Mouse (Mus musculus) ovary, adult 18-20 months (tissue): ENCODE measurements around the gene Ankrd33b.

ENCODE experiments used
- DNase-seq: peaks from one replicate; pipeline ENCODE4 v3.0.0; 2022; ENCODE audit warnings: low spot score, mixed read lengths

Ankrd33b gene

DNA sequence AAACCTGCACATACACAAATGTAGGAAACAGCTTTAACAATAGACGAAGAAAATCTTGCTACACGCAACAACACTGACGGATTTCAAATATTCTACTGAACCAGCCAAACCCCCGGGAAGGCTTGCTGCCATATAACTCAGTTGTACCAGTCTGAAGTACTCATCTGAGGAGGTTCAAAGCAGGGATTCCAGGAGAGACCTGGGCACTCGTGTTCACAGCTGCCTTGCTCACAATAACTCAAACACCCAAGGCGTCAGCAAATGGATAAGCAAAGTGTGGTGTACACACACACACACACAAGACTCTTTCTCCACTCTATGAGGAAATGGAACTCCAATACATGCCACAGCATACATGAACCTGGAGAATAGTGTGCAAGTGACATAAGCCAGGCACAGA is 29.5 kb downstream of the Ankrd33b start:
- DNase-seq, result no peak

GRCm38 (mm10) chr15:31337192-31337741 is 30.3 kb downstream of the Ankrd33b start:
- DNase-seq, result no peak

DNA sequence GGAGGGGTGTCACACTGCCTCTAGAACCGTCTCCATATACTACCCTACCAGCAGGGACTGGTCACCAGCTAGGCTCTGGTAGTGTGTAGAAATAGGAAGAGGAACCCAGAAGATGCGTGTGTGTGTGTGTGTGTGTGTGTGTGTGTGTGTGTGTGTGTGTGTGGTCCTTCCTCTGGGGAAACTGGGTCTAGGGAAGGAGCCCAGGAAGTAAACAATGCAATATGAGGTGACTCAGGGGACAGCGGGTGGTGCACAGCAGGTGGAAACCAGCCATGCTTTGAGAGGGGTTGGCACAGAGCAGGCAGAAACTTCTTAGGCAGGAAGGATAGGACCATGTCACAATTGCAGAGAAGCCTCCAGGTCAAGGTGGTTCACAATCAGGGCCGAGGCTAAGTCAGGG is 30.8 kb downstream of the Ankrd33b start:
- DNase-seq, result no peak

GRCm38 (mm10) chr15:31334829-31335228 is 32.7 kb downstream of the Ankrd33b start:
- no peak for DNase-seq

GRCm38 (mm10) chr15:31332541-31333163 is 34.9 kb downstream of the Ankrd33b start:
- DNase-seq, result no peak

GRCm38 (mm10) chr15:31331742-31332141 is 35.8 kb downstream of the Ankrd33b start:
- no peak for DNase-seq

GRCm38 (mm10) chr15:31328082-31328614 is 39.4 kb downstream of the Ankrd33b start:
- no peak for DNase-seq

GRCm38 (mm10) chr15:31325660-31326354 is 41.7 kb downstream of the Ankrd33b start:
- DNase-seq, result no peak

DNA sequence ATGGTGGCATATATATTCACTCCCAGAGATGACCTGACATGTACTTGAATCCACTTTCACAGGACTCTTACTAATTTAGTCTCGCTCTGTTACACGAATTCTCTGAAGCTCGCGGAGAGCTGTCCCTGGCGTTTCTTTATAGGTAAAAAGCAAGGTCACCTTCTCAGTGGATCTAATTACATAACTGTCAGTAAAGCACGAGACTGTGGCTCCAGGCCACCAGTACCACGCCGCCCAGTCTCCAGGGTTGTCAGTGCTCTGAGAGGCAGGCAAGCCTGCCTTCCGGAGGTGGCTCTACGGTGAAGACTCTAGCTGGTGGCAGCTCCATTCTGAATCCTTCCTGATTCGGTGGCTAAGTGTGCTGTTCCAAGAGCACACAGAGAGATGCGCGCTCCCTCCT is 43.0 kb downstream of the Ankrd33b start:
- no peak for DNase-seq

DNA sequence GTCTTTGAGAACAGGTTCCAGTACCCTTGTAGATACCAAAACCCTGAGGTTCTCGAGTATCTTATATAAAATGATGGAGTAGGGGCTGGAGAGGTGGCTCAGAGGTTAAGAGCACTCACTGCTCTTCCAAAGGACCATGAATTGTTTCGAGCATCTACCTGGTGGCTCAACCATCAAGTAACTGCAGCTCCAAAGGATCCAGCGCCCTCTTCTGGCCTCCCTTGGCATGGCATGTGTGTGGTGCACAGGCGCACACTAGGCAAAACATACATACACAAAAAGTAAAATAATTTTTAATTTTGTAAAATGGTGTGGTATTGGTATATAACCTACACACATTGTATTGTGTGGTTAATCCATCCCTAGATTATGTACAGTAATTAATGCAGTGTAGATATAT is 43.8 kb downstream of the Ankrd33b start:
- no peak for DNase-seq

DNA sequence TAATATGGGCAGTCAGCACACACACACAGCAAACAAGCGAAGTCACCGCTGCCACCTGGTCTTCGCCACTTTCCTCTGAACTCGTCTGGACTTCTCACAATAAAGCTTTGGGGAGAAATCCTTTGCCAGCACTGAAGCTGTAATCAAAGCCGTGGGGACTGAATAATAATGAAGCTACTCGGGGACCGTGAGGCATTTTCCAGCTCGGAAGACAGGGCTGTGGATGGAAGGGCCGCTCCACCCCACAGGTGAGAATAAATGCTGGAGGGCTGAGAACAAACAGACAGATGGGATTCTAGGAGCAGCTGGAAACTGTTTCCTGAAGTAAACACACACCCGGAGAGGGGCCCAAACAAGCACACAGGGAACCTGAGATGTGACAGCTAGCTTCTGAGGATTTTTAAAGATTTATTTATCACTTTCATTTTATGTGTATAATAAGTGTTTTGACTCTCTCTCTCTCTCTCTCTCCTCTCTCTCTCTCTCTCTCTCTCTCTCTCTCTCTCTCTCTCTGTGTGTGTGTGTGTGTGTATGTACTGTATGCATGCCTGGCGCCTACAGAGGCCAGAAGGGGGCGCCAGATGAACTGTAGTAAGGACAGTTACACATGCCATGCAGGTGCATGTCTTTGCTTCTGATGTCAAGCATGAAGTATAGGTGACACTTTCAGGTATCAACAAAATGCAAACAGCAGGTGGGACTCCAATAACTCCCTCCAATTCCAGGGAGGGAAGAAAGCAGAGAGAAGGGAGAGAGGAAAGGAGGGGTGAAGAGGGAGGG is 46.7 kb downstream of the Ankrd33b start:
- DNase-seq, result no peak

DNA sequence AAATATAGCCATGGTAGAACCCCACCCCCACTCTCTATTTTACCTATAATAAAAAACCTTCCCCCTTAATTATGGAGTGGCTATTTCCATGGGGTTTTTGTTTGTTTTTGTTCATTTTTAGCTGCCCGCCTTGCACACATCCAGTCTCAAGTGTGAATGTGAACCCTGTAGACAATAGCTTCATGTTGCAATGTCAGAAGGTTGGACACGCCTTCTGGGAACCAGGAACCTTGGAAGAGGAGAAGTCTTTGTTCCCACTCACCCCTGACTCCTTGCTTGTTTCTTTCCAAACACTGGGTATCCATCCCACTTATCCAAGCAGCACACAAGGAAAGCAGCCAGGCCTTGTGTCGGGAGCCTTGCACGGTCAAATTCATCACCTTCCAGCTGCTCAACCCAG is 48.5 kb downstream of the Ankrd33b start:
- DNase-seq, result no peak

DNA sequence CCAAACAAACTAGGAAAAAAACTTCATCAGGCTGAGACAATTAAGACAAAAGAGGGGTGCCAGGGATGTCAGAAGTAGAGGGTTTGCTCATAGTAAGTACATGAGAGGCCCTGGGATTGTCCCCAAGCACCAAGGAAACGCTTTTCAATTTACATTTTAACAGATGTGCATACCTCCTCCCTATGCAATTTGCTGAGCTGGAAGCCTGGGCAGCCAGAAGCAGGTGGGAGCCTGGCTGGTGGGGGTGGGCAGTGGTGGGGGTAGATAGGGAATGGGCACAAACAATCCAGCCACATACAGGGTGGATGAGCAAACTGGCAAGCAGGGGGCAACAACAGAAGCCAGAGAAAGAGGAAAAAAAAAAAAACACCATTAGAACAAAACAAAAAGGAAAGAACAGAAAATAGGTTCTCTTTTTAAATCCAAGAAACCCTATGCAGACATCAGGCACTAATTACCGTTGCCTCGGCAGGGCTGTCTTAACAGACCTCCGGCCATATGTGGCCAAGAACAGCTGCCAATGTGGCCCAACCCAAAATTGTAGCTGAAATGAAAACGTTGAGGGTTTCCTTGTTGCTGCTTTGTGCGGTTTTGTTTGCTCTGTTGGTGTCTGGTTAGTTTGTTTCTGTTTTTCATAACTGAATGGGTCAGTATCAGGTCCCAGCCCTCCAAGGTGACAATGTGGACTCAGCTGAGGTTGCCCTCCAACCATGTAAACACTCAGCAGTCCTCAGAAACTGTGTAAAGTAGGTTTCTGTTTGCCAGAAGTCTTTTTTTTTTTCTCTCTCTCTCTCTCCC is 49.2 kb downstream of the Ankrd33b start:
- no peak for DNase-seq

- no peak for DNase-seq
Measured at GRCm38 (mm10) chr15:31317056-31317805, 50.3 kb downstream of the Ankrd33b start.

GRCm38 (mm10) chr15:31315630-31316231 is 51.8 kb downstream of the Ankrd33b start:
- DNase-seq, result peak; percentile 45

- DNase-seq, result no peak
Measured at GRCm38 (mm10) chr15:31312001-31312400, 55.5 kb downstream of the Ankrd33b start.

DNA sequence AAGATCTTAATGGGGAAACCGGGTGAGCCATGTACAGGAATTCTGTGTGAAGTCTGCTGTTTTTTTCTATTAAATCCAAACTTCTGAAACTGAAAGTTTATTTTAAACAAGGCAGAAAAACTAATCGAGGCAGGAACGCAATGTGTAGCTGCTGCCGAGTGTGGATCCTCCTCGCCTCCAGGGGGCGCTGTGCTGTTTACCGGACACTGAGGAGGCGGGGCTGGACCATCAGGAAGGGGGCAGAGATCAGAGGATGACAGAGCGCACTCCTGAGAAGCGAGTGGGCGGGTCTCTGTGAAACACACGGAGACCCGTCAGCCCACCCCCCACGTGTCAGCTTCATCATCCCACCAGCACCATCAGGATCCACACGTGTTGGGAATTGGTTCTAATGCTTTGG is 58.0 kb downstream of the Ankrd33b start:
- DNase-seq, result no peak

DNA sequence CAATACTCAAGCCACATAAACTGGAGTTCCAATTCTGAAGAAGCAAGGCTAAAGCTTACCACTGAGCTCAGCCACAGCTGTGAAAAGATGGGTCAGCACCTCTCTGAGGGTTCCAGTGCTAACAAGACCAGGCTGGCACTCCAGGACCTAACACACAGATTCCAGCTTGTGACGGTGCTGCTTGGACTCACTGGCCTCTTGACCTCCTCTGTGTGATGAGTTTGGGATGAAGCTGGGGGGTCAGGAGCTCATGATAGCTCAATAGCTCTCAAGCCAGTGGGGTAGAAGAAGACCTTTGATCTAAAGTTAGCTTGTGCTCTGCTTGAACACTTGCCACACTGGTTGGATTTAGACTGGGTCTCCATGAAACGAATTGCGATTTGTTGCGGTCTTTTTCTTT is 60.8 kb downstream of the Ankrd33b start:
- DNase-seq, result no peak

- no peak for DNase-seq
Measured at GRCm38 (mm10) chr15:31305181-31305580, 62.3 kb downstream of the Ankrd33b start.

- no peak for DNase-seq
Measured at GRCm38 (mm10) chr15:31304302-31304701, 63.2 kb downstream of the Ankrd33b start.
